Mouse (Mus musculus) intestine, postnatal 0 days (tissue): ENCODE measurements around the gene Mydgf. TPM values are rescaled to one million over a fixed set of nuclear protein-coding genes. Genes with fewer than 3 reads are reported as not detected.
A peak's percentile ranks its signal among the peaks of the same experiment; 100 is the strongest.

Experiments used
- ATAC-seq: fragments of 200-750 bp; cut with Nextera tagmentation; 2 replicates; pipeline ENCODE4 v1.8.0; 2017; ENCODE audit warnings: mild to moderate bottlenecking, moderate TSS enrichment, moderate library complexity
- H3K27ac ChIP-seq: fragments of 300-500 bp; sonication (generic); 2 replicates; pipeline ENCODE4 v1.5.1; 2014; ENCODE audit warnings: mild to moderate bottlenecking, low read depth, low read length, moderate library complexity
- H3K27me3 ChIP-seq: fragments of 300-500 bp; sonication (generic); replicated peaks from 2 replicates; pipeline ENCODE4 v1.6.1; 2014; ENCODE audit warnings: low read length, mixed read lengths; ENCODE audit not compliant: control insufficient read depth, insufficient read depth
- H3K36me3 ChIP-seq: fragments of 300-500 bp; sonication (generic); 2 replicates; pipeline ENCODE4 v1.6.1; 2014; ENCODE audit warnings: mild to moderate bottlenecking, moderate library complexity; ENCODE audit not compliant: control insufficient read depth, insufficient read depth
- H3K4me1 ChIP-seq: fragments of 300-500 bp; sonication (generic); replicated peaks from 2 replicates; pipeline ENCODE4 v1.6.1; 2014; ENCODE audit warnings: antibody characterized with exemption, low read length, mixed read lengths; ENCODE audit not compliant: control insufficient read depth, insufficient read depth
- H3K4me2 ChIP-seq: fragments of 300-500 bp; sonication (generic); replicated peaks from 2 replicates; pipeline ENCODE4 v1.6.1; 2014; ENCODE audit warnings: low read depth, mild to moderate bottlenecking, moderate library complexity
- H3K4me3 ChIP-seq: fragments of 300-500 bp; sonication (generic); 2 replicates; pipeline ENCODE4 v1.5.1; 2014; ENCODE audit warnings: low read depth, low read length
- H3K9ac ChIP-seq: fragments of 300-500 bp; sonication (generic); 2 replicates; pipeline ENCODE4 v1.6.1; 2014; ENCODE audit warnings: mild to moderate bottlenecking, low read depth, low read length
- H3K9me3 ChIP-seq: fragments of 300-500 bp; sonication (generic); 2 replicates; pipeline ENCODE4 v1.6.1; 2016; ENCODE audit warnings: mixed run types; ENCODE audit not compliant: control insufficient read depth
- CTCF ChIP-seq: sonication (generic); IDR thresholded peaks from 2 replicates; pipeline ENCODE4 v1.5.1; 2016; ENCODE audit warnings: low read depth, mild to moderate bottlenecking, control low read depth, antibody characterized with exemption, moderate library complexity
- WGBS: fragments of 180-500 bp; shearing (Covaris S2); extraction: QIAGEN DNeasy Blood & Tissue Kit; methylation state at CpG from one replicate; pipeline ENCODE4 v1.1.7; 2014; 5-methylcytosine and 5-hydroxymethylcytosine counted together
- polyA plus RNA-seq: library from polyadenylated mRNA; unstranded; fragments of >200 nt; fragmentation: Nextera tagmentation; extraction: Ambion mirVana; gene quantifications from 2 replicates; pipeline ENCODE4 v1.2.1, GENCODE M21; 2015

Gene Mydgf
- polyA plus RNA-seq, 1 experiment from 2014 or later, result 90.5 TPM

DNA sequence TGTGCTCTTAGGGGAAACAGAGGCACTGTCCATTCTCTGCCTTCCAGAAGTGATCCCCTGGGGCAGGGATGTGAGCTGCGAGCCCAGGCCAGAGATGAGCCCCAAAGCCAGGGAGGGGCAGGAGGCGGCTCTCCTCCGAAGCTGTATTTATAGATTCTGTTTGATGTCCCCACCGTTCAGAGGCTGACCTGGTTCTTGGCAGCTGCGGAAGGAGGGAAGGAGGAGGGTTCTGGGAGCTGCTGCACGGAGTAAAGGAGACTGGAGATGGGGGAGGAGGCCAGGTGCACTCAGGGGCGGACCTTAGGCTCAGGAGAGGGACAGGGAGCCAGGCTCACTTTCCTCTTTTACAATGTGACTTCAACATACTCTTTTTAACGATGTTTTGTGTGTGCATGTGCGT, 37.6 kb downstream of the Mydgf start:
- Histone ChIP-seq H3K9ac (no peak overlapping the region), H3K27ac (no peak overlapping the region), H3K36me3 (no peaks in the 10 kb centered on the region), H3K9me3 (no peaks in the 10 kb centered on the region), H3K4me1 (peaks cover 5% of the 10 kb centered on the region), H3K27me3 (peaks cover 60% of the 10 kb centered on the region), H3K4me3 (no peak overlapping the region), H3K4me2 (no peak overlapping the region)
- ATAC-seq, result no peak
- WGBS, result 25% methylated on average over 9 of the region's 9 CpGs
- TF ChIP-seq CTCF, result no peak

DNA sequence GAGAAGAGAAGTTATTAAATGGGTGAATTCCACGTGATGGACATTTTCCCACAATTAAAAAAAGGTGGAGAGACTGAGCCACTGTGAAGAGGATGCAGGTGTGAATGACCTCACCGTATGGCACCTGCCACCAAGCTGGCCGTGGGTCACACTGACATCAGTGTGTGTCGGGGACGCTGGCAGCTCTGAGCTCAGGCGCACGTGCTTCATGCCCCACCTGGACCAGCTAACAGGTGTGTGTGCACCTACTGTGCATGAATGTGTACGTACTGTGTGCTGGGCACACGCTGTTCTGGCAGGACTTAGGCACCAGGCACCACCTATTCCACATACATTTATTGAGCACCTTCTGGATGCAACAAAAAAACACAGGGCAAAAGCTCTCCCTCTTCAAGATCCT, 39.2 kb downstream of the Mydgf start:
- Histone ChIP-seq H3K9ac (no peak overlapping the region), H3K4me3 (no peak overlapping the region), H3K36me3 (no peaks in the 10 kb centered on the region), H3K4me1 (peaks cover 5% of the 10 kb centered on the region), H3K27me3 (peaks cover 73% of the 10 kb centered on the region), H3K27ac (no peak overlapping the region), H3K4me2 (no peak overlapping the region), H3K9me3 (no peaks in the 10 kb centered on the region)
- WGBS, result 68% methylated on average over 9 of the region's 9 CpGs
- no peak for TF ChIP-seq CTCF
- ATAC-seq, result no peak

DNA sequence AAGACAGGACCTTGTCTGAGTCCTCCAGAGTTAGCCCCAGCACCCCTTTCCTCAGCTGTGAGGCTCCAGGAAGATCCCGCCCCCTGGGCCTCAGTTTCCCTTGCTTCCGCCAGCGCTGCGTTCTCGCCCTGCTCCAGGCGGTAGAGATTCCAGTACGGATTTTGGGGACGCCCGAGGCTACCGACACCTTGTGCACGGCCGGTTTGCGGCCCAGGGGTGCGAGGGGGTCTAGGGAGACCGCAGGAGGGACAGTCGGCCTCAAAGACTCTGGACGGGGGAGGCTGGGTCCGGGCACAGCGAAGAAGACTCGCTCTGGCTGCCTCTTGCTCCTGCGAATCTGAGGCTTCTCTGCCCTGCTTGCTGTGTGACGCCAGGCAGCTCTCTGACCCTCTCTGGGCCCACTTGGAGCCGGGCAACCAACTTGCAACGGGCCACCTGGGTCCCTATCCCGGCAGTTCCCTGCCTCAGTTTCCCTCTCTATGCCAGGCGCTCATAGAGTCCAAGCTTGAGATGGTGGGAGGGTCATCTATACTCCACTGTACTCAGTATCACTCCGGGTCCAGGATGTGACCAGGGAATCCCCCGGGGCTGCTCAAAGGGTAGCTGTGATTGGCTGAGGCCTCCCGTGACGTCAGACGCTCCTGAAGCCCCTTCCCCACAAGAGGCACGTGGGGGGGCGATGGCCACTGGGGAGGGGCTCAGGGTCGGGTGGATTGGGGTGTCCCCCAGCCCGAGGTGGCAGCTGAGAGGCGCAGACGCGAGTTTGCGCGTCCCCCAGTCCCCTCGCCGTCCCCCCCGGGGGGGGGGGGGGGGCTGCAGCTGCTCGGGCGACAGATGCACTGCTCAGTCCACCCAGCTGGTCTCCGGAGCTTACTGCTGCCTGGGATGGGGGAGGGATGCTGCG, 41.8 kb downstream of the Mydgf start:
- no peak for TF ChIP-seq CTCF
- Histone ChIP-seq H3K4me2 (peak overlapping the region; percentile 57), H3K9me3 (no peaks in the 10 kb centered on the region), H3K27ac (no peak overlapping the region), H3K36me3 (no peaks in the 10 kb centered on the region), H3K4me1 (peaks cover 5% of the 10 kb centered on the region; the same call in 1 of the 2 replicates), H3K9ac (no peak overlapping the region), H3K27me3 (peaks cover 64% of the 10 kb centered on the region), H3K4me3 (peak overlapping the region; percentile 27)
- WGBS, result 1% methylated on average over 44 of the region's 47 CpGs
- ATAC-seq, result no peak

DNA sequence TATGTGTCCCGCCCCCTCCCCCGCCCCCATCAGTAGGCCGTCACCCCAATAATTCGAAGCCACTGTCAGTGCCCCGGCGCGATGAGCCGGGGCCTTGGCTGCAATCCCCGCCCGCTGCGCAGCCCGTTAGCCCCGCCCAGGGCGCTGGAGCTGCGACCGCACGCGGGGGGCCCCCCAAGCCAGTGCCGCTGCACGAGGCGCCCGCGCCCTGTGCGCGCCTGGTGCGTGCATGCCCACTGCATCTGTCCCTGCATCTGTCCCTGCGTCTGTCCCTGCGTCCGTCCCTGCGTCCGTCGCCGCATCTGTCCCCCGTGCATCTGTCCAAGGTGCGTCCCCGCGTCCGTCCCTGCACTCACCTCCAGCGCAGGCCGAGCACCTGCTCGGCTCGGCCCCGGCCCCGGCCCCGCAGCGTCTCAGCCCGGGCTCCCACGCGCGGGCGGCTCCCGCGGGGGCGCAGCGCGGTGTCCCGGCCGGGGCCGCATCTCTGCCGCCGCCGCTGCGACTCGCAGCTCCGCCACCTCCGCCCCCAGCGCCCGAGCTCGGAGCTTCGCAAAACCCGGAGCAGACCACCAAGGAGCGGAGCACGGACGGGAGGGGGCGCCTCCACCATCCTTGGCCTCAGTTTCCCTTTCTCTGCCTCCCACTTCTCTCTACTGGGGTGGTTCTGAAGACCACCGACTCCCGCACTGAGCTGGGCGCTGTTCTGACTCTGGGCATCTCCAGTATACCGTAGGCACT, 43.7 kb downstream of the Mydgf start, which contains the start of gene Sema6b:
Gene Sema6b (minus strand): TSS at position 486 of the 738 bp plus-strand sequence.
- no peak for ATAC-seq
- H3K4me3 ChIP-seq, result peak within 1 kb of the TSS; percentile 56

DNA sequence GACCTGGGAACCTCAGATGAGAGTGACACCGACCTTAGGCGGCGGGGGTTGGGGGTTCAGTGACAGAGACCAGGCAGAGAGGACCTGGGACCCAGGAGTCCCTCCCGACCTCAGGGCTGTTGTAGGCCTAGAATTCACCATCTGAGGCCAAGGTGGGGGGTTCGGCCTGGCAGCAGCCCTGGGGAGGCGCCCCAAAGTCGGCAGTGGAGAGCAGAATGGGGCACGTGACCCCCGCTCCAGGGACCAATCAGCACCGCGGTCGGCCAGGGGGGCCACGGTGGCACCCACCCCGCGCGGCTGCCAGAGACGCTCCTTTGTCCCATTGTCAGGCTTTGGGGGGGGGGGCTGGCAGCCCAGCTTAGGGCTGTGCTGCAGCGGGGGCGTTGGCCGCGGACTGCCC, 44.4 kb downstream of the Mydgf start:
- Histone ChIP-seq H3K27ac (no peak overlapping the region), H3K9me3 (no peaks in the 10 kb centered on the region), H3K36me3 (no peaks in the 10 kb centered on the region), H3K4me1 (peaks cover 5% of the 10 kb centered on the region; the same call in 1 of the 2 replicates), H3K9ac (0 out of 2 replicates have a peak overlapping the region, but pooled peaks have one; percentile 11), H3K4me2 (peak overlapping the region; percentile 85), H3K27me3 (peaks cover 58% of the 10 kb centered on the region), H3K4me3 (peak overlapping the region; percentile 56)
- ATAC-seq, result no peak
- no peak for TF ChIP-seq CTCF
- WGBS, result 11% methylated on average over 20 of the region's 21 CpGs

More for the DNA sequence above, 43.7 kb downstream of the Mydgf start, which contains the start of gene Sema6b:
- peak; percentile 14; the same call in 1 of the 2 replicates for TF ChIP-seq CTCF
- H3K9me3 ChIP-seq, result no peaks in the 10 kb centered on the region
- H3K9ac ChIP-seq, result 0 out of 2 replicates have a peak within 1 kb of the TSS, but pooled peaks have one; percentile 11
- H3K4me1 ChIP-seq, result peaks cover 5% of the 10 kb centered on the region; the same call in 1 of the 2 replicates
- peak within 1 kb of the TSS; percentile 85 for H3K4me2 ChIP-seq
- H3K27ac ChIP-seq, result no peak within 1 kb of the TSS
- H3K36me3 ChIP-seq, result no peaks in the 10 kb centered on the region
- H3K27me3 ChIP-seq, result peaks cover 64% of the 10 kb centered on the region
- 2% methylated on average over 77 of the region's 79 CpGs for WGBS
